Mouse (Mus musculus) fibroblast of lung, adult 2 months (primary cell): ENCODE data around the gene 9330161L09Rik.
A peak's percentile ranks its signal among the peaks of the same experiment; 100 is the strongest.
"Not testable (repeated sequence)": the region's sequence is repeated elsewhere in the genome, so short reads cannot be mapped to it uniquely, and the experiment has no call there.

Source experiments
- DNase-seq: peaks from one replicate; pipeline ENCODE4 v3.0.0-alpha.2; 2011; ENCODE audit warnings: low read depth

The 9330161L09Rik gene

DNA sequence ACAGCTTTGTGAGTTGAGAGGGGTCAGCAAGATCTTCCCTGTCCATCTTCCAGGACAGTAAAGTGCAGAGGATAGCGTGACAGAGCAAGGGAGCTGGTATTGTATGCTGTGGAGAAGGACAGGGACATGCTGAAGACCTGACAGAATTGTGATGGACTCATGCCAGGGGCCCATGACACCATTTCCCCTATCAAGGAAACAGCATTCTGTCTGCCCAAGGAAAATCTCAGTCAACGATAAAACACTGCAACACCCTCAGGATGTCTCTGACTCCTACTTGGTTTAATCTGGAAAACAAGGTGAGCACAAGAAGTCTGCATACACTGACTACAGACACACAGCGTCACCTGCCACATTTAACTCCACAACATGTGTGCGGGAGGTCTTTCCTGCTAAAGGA lies at the start of gene 9330161L09Rik:
Gene 9330161L09Rik, minus strand, starts transcription at position 101 of the 400 bp plus-strand sequence.
- DNase-seq, result no peak

DNA sequence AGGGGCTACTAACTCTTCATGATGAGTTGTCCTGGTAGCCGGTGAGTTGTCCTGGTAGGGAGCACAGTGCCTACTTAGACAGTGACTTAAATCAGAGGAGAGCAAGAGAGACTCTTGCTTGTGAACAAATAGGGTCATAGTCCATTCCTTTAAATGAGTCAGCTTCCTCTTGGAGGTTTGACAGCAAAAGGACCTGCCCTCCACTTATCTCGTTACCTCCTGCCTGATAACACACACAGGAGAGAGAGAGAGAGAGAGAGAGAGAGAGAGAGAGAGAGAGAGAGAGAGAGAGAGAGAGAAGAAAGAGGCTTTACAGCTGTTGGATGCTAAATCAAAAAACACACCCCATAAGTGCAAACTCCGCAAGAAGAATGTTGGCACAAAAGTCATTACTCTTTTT lies 49.5 kb upstream of the 9330161L09Rik start, which contains the start of gene Ifi27l2b:
Gene Ifi27l2b, minus strand, starts transcription at position 84 of the 400 bp plus-strand sequence.
- no peak for DNase-seq

DNA sequence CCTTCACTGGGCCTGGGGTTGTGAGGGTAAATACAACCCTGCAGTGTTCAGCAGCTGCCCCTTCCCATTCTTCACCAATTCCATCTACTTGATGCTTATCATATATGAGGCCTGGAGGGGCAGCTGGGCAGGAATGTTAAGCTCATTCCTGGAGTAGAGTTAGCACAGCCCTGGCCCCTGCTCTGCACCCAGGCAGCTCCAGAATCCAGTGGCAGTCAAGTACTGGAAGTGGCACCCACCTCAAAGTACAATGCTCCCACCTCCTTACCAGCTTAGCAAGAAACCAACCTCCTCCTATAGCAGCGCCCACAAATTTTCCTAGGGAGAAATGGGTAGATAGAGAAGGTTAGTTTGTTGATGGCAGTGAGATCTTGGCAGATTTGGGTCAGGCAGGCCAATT lies 49.1 kb upstream of the 9330161L09Rik start:
- not testable (repeated sequence) for DNase-seq

DNA sequence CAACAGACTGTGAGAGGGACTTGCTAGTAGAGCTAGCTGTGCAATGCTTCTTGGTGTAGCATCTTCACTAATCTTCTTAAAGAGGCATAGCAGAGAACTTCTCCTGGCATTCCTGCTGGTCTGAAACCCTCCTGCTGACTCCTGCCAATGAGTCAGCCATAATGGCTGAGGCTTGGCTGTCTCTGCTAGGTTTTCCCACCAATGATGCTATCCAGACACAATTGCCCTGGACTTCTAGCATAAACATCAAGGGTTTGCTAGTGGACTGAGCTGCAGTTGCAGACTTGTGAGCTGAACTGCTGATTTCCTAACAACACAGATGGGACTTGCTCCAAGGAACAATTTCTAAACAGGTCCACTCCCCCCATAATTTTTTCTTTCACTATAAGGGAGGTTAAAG lies 45.7 kb upstream of the 9330161L09Rik start:
- peak; percentile 69 for DNase-seq

DNA sequence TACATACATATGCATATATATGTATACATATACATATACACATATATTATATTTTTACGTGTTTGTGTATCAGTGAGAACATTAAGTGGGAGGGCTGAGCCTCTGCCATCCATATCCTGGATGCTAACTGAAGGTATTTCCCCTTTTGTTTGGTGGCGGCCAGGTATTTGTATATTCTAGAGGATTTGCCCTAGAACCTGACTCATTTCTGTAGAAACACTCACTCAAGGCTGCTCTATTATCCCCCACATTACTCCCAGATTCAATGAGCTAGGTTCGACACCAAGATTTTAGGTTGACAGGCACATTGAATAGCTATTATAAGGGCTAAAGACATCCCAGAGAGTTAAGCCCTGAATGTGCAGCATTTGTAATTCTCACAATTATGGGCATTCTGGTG lies 37.4 kb upstream of the 9330161L09Rik start:
- no peak for DNase-seq

GRCm38 (mm10) chr12:103444261-103444660 lies 36.6 kb upstream of the 9330161L09Rik start:
- DNase-seq, result not testable (repeated sequence)

- DNase-seq, result no peak
These were observed 35.9 kb upstream of the 9330161L09Rik start, which contains the start of gene Ifi27l2a for GRCm38 (mm10) chr12:103443524-103443923. TSS of gene Ifi27l2a (minus strand) at chr12:103443680.

DNA sequence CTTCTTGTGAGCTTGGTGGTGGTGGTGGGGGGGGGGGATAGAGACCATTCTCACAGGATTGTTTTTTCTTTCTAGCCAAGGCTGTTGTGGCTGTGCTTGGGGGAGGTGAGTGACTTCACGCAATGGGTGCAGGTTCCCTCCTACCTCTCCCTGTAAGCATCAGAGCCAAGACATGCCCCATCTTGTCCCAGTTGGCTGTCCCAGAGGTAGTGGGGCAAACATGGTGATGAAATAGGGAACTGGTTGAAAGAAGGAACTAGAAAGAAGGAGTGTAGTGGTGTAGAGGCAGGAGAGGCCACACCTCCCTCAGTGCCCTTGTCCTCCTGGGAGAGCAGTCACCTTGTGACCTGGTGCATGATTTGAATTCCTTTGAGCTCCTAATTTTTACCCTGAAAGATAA lies 30.0 kb upstream of the 9330161L09Rik start:
- no peak for DNase-seq

DNA sequence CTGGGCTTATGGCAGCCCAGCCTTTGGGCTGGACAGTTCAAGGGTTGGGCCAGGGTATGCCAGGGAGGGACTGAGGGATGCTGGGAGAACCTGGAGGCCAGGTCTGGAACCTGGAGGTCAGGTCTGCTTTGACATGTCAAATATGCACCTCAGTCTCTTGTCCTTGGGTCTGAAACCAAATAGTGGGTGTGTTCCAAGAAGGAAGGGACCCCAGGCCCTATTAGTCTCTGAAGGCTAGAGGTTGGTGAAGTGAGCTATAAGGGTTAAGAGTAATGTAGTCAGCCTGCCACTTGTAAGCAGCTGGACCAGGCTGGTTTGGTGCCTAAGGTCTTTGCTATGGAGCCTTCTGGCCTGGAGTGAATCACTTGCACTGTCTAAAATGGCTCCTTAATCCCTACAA lies 27.2 kb upstream of the 9330161L09Rik start:
- DNase-seq, result no peak

DNA sequence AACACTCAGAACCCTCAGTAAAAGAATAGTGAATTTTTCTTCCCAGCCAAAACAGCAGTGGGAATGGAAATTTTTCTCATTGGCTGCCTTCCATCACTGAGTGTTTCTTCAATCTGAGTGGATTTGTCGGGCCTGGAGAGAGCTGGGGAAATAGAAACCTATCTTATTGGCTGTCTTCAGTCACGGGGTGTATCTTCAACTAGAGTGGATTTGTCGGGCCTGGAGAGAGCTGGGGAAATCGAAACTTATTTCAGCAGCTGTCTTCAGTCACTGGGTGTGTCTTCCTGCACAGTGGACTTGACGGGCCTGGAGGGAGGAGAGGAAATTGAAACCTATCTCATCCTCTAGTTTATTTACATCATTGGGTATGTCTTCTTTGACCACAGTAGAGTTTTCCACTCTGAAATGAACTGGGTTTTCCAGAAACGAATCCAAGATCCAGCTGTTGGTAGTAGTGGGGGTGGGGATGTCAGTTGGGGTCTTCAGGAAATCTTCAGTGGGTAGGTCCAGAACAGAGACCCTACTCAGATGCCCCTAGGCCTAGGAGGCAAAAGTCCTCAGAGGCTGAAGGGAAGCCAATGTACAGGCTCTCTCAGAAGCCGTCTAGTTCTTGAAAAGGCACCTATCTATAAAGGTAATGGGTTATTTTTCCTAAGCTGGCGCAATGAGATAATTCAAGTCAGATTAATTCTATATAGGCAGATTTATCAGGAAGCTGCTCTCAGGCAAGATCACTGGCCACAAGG lies 26.5 kb upstream of the 9330161L09Rik start, which contains the start of gene Ifi27:
Gene Ifi27, plus strand, starts transcription at position 226 of the 746 bp plus-strand sequence.
- DNase-seq, result peak; percentile 93

GRCm38 (mm10) chr12:103433430-103433829 lies 25.8 kb upstream of the 9330161L09Rik start:
- peak; percentile 64 for DNase-seq

DNA sequence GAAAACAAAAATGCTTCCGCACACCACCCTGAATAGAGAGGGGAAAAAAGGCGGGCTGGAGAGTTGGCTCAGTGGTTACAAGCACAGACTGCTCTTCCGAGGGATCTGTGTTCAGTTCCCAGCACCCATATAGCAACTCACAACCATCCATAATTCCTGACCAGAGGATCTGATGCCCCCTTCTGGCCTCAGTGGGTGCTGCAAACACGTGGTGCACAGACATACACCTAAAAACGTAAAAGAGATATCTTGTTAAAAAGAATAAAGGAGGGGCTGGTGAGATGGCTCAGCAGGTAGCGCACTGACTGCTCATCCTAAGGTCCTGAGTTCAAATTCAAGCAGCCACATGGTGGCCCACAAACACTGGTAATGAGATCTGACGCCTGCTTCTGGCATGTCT lies 19.1 kb upstream of the 9330161L09Rik start:
- DNase-seq, result no peak

- DNase-seq, result peak; percentile 98
These were observed 18.3 kb upstream of the 9330161L09Rik start, which contains the start of gene Ddx24 for GRCm38 (mm10) chr12:103425729-103426470. TSS of gene Ddx24 (minus strand) at chr12:103425830.

- no peak for DNase-seq
These were observed 17.6 kb upstream of the 9330161L09Rik start for GRCm38 (mm10) chr12:103425016-103425728.

DNA sequence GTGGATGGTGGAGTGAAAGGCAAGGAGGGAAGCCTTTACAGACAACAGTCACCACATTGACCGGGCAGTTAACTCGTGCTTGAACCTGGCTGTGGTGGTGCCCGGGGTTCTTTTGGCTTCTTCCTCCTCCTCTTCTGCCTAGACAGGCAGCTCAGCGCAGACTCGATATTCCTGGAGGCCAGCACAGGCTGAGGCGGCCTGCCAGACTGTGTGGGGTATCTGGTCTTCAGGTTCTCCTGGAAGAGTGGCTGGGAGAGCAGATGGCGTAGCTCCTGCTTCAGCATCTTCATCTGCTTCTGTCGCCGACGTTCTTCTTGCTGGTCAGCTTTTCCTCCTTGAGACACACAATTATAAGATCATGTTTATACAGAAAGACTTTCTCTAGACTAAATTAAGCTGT lies 524 bp upstream of the 9330161L09Rik start:
- DNase-seq, result no peak

- no peak for DNase-seq
These were observed 3.5 kb downstream of the 9330161L09Rik start for GRCm38 (mm10) chr12:103404131-103404530.

DNA sequence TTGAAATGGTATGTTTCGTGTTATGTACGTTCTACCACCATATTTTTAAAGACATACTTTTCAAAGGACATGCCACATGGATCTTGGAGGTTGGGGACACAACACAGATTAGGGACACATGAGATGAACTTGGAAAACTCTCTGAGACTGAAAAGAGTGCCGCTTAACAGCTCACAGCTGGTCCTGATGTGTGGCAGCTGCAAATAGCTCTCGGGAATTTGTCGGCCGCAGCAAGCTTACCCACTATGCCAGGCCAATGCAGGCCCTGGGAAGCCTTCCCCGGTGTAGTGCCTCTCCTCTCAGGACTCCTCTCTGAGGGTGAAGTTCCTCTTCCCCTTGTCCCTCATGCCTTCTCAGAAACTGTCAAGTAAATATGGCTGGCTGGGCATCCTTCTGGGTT lies 10.9 kb downstream of the 9330161L09Rik start:
- no peak for DNase-seq

GRCm38 (mm10) chr12:103395486-103396275 lies 11.9 kb downstream of the 9330161L09Rik start:
- DNase-seq, result no peak

DNA sequence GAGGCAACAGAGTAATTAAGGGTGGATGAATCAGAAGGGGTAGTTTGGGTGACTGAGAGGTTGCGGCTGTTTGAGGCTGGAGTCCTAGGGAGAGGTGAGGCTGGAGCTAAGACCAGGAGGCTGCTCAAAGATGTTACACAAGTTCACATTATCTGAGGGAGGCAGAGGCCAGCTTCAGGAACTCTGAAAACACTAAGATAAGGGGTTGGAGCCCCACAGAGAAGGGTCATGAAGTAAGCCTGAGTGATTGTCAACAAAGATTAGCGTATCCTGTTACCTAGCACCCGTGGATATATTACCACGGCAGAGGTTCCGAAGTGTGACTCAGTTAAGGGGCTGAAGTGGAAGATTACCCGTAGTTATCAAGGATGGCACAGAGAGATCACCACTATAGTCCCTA lies 14.1 kb downstream of the 9330161L09Rik start:
- DNase-seq, result no peak

GRCm38 (mm10) chr12:103391098-103391497 lies 16.5 kb downstream of the 9330161L09Rik start:
- DNase-seq, result no peak

DNA sequence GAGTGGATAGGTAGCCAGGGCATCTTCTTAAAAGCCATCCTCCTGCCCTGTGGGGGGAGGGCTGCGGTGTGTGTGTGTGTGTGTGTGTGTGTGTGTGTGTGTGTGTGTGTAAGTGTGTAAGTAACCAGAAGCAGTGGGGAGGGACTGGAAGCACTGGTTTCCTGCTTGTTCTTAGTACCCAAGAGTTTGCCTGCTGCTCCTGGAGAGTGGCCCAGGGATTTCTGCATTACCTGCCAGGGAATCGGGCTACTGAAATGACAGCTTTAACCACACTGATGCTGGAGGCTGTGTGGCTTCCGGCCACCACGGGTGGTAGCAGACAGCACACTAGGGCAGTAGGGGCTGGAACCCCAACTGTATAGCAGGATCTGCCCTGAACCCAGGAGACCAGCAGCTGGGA lies 17.6 kb downstream of the 9330161L09Rik start:
- DNase-seq, result no peak

GRCm38 (mm10) chr12:103389348-103389727 lies 18.3 kb downstream of the 9330161L09Rik start:
- DNase-seq, result no peak
